Comparison of ENCODE assay signal across 26 mouse cellular contexts in genomic region chr5:135929685-135930424, GRCm38 (mm10). TPM values are rescaled to one million over a fixed set of nuclear protein-coding genes. Genes with fewer than 3 reads are reported as not detected.
A peak's percentile ranks its signal among the peaks of the same experiment; 100 is the strongest.
DNase-seq lines count a peak whose midpoint lies in the region; ATAC-seq and TF ChIP-seq lines count a peak whose summit lies in the region.
"Had no signal": no experiment of that assay in that cellular context is flagged by ENCODE, and none has a peak within 500 bp of the region (broad histone marks: within the 10 kb centered on the region; RNA-seq: fewer than 3 reads in every experiment).

No protein-coding gene starts in this region.

- no peak overlapping the region for H3K4me2 ChIP-seq in liver, embryonic 12.5 days
- H3K4me2 ChIP-seq in hindbrain, embryonic 12.5 days (replicated peaks) = no peak overlapping the region
- no peak overlapping the region for H3K4me2 ChIP-seq in intestine, embryonic 16.5 days (ENCODE audit: low read depth, low read length)
- H3K4me2 ChIP-seq: embryonic facial prominence, embryonic 12.5 days; forebrain, embryonic 12.5 days; heart, embryonic 12.5 days; hindbrain, embryonic 15.5 days had no signal

- peaks cover 23% of the 10 kb centered on the region for H3K4me1 ChIP-seq in liver, adult 2 months (ENCODE audit: control insufficient read depth, insufficient read depth, low read length)
- peaks cover 35% of the 10 kb centered on the region for H3K4me1 ChIP-seq in liver, embryonic 12.5 days
- peaks cover 10% of the 10 kb centered on the region for H3K4me1 ChIP-seq in brown adipose tissue, adult 24 weeks (ENCODE audit: control insufficient read depth, insufficient read depth, insufficient read length, low read length)
- peaks cover 39% of the 10 kb centered on the region for H3K4me1 ChIP-seq in hindbrain, embryonic 12.5 days
- H3K4me1 ChIP-seq in intestine, embryonic 16.5 days (ENCODE audit: control insufficient read depth, insufficient read depth, low read length) = peaks cover 9% of the 10 kb centered on the region

- H3K4me3 ChIP-seq in liver, adult 2 months (ENCODE audit: insufficient read depth, low read depth, low read length) = no peak overlapping the region
- no peak overlapping the region for H3K4me3 ChIP-seq in liver, embryonic 12.5 days
- no peak overlapping the region for H3K4me3 ChIP-seq in brown adipose tissue, adult 24 weeks (ENCODE audit: insufficient read depth, low read depth, low read length)
- H3K4me3 ChIP-seq in hindbrain, embryonic 12.5 days = no peak overlapping the region
- no peak overlapping the region for H3K4me3 ChIP-seq in intestine, embryonic 16.5 days (ENCODE audit: low read length)
- H3K4me3 ChIP-seq: embryonic facial prominence, embryonic 12.5 days; forebrain, embryonic 12.5 days; heart, embryonic 12.5 days; hindbrain, embryonic 10.5 days; hindbrain, embryonic 15.5 days had no signal

- peaks cover 5% of the 10 kb centered on the region; the same call in 1 of the 2 replicates for H3K36me3 ChIP-seq in liver, adult 2 months (ENCODE audit: control insufficient read depth, insufficient read depth, low read length)
- peaks cover 75% of the 10 kb centered on the region for H3K36me3 ChIP-seq in liver, embryonic 12.5 days
- peaks cover 60% of the 10 kb centered on the region for H3K36me3 ChIP-seq in hindbrain, embryonic 12.5 days
- H3K36me3 ChIP-seq in intestine, embryonic 16.5 days (ENCODE audit: control insufficient read depth, insufficient read depth, low read length) = no peaks in the 10 kb centered on the region; the same call in 1 of the 2 replicates

- no peaks in the 10 kb centered on the region for H3K9me3 ChIP-seq in liver, embryonic 12.5 days (replicated peaks)
- no peaks in the 10 kb centered on the region for H3K9me3 ChIP-seq in hindbrain, embryonic 12.5 days (replicated peaks)
- no peaks in the 10 kb centered on the region for H3K9me3 ChIP-seq in intestine, embryonic 16.5 days (ENCODE audit: control insufficient read depth, low read length)
- H3K9me3 ChIP-seq: embryonic facial prominence, embryonic 12.5 days; forebrain, embryonic 12.5 days; heart, embryonic 12.5 days; hindbrain, embryonic 10.5 days; hindbrain, embryonic 15.5 days had no signal

- no peak for ATAC-seq in liver, embryonic 12.5 days
- ATAC-seq in hindbrain, embryonic 12.5 days (ENCODE audit: low FRiP score) = no peak
- ATAC-seq in intestine, embryonic 16.5 days = no peak
- ATAC-seq: forebrain, embryonic 16.5 days; Patski had no signal

- no peak overlapping the region for H3K9ac ChIP-seq in liver, adult 2 months (ENCODE audit: low read depth, low read length)
- no peak overlapping the region for H3K9ac ChIP-seq in liver, embryonic 12.5 days
- H3K9ac ChIP-seq in hindbrain, embryonic 12.5 days = no peak overlapping the region
- H3K9ac ChIP-seq in intestine, embryonic 16.5 days (ENCODE audit: low read depth, low read length) = no peak overlapping the region
- H3K9ac ChIP-seq: embryonic facial prominence, embryonic 12.5 days; forebrain, embryonic 12.5 days; heart, embryonic 12.5 days; hindbrain, embryonic 15.5 days had no signal

- H3K27me3 ChIP-seq in liver, adult 2 months (ENCODE audit: control insufficient read depth, insufficient read depth, low read length) = no peaks in the 10 kb centered on the region
- no peaks in the 10 kb centered on the region for H3K27me3 ChIP-seq in liver, embryonic 12.5 days (replicated peaks)
- H3K27me3 ChIP-seq in hindbrain, embryonic 12.5 days = no peaks in the 10 kb centered on the region
- H3K27me3 ChIP-seq in intestine, embryonic 16.5 days (replicated peaks; ENCODE audit: control insufficient read depth, insufficient read depth, low read length) = no peaks in the 10 kb centered on the region
- H3K27me3 ChIP-seq: embryonic facial prominence, embryonic 12.5 days; forebrain, embryonic 12.5 days; heart, embryonic 12.5 days; hindbrain, embryonic 15.5 days; Patski had no signal

- TF ChIP-seq CTCF in liver, adult 2 months (IDR thresholded peaks at IDR 0.05; ENCODE audit: low read depth, low read length) = no peak

- peaks cover 38% of the 10 kb centered on the region for H3K79me2 ChIP-seq in liver, adult 2 months (ENCODE audit: control insufficient read depth, insufficient read depth, low read length)

- H3K27ac ChIP-seq in liver, adult 2 months (replicated peaks; ENCODE audit: insufficient read depth, low read depth, low read length) = peak overlapping the region; percentile 59
- H3K27ac ChIP-seq in liver, embryonic 12.5 days = no peak overlapping the region; the same call in 1 of the 2 replicates
- peak overlapping the region; percentile 55 for H3K27ac ChIP-seq in brown adipose tissue, adult 24 weeks (replicated peaks; ENCODE audit: low read depth, low read length)
- H3K27ac ChIP-seq in hindbrain, embryonic 12.5 days = no peak overlapping the region
- no peak overlapping the region for H3K27ac ChIP-seq in intestine, embryonic 16.5 days (ENCODE audit: low read length)
- H3K27ac ChIP-seq: embryonic facial prominence, embryonic 12.5 days; forebrain, embryonic 12.5 days; hindbrain, embryonic 10.5 days; hindbrain, embryonic 15.5 days had no signal

- WGBS in liver, adult 2 months = 46% methylated on average over 6 of the region's 6 CpGs
- WGBS in liver, embryonic 12.5 days (ENCODE audit: insufficient replicate concordance) = 80% methylated on average over 6 of the region's 6 CpGs
- 75% methylated on average over 6 of the region's 6 CpGs for WGBS in hindbrain, embryonic 12.5 days
- WGBS in intestine, embryonic 16.5 days = 74% methylated on average over 6 of the region's 6 CpGs

- no peak for TF ChIP-seq POLR2A in liver, adult 2 months (IDR thresholded peaks at IDR 0.05; ENCODE audit: extremely low read depth, insufficient read depth, low read length)

- peak; percentile 33 for DNase-seq in cerebellum, adult 9-11 months
- no peak for DNase-seq in cerebellum, postnatal 36 days
- peak; percentile 45 for DNase-seq in liver, adult 2 months (ENCODE audit: extremely low read depth, low read depth, low spot score)
- DNase-seq in ES-CJ7 (ENCODE audit: low read depth, low spot score) = peak; percentile 50
- DNase-seq: cerebellum, adult 11 months; cerebellum, postnatal 10 days; embryo, embryonic 11 days; gastrocnemius, postnatal 25 days; kidney, adult 11 months had no signal

RNA-seq across cellular contexts. Expression of gene Ywhag, which starts 4.6 kb away (rescaled TPM):
- total RNA-seq in liver, adult 2 months (2014; rRNA removed) = 23.0 and 30.9 TPM in 2 replicates
- polyA plus RNA-seq in liver, adult 2 months (2012; rRNA removed) = 42.4 and 50.4 TPM in 2 replicates
- 121 and 128 TPM in 2 replicates for polyA plus RNA-seq in liver, embryonic 12.5 days (2016; fragmentation: Nextera tagmentation; extraction: Ambion mirVana)
- polyA plus RNA-seq in brown adipose tissue, adult 24 weeks (2012; ENCODE audit: insufficient read depth, insufficient read length, missing spikeins) = 499 and 545 TPM in 2 replicates
- polyA plus RNA-seq in hindbrain, embryonic 12.5 days (2016; fragmentation: Nextera tagmentation; extraction: Ambion mirVana) = 469 and 505 TPM in 2 replicates
- 137 and 144 TPM in 2 replicates for polyA plus RNA-seq in intestine, embryonic 16.5 days (2015; fragmentation: Nextera tagmentation; extraction: Ambion mirVana)

RNA-seq across cellular contexts. Expression of gene Hspb1, which starts 42.1 kb away (rescaled TPM):
- 18.9 and 19.5 TPM in 2 replicates for total RNA-seq in liver, adult 2 months (2014; rRNA removed)
- 10.9 and 24.3 TPM in 2 replicates for polyA plus RNA-seq in liver, adult 2 months (2012; rRNA removed)
- 7.4 TPM in 2 replicates for polyA plus RNA-seq in liver, embryonic 12.5 days (2016; fragmentation: Nextera tagmentation; extraction: Ambion mirVana)
- polyA plus RNA-seq in brown adipose tissue, adult 24 weeks (2012; ENCODE audit: insufficient read depth, insufficient read length, missing spikeins) = 233 and 423 TPM in 2 replicates
- 23.9 and 34.1 TPM in 2 replicates for polyA plus RNA-seq in hindbrain, embryonic 12.5 days (2016; fragmentation: Nextera tagmentation; extraction: Ambion mirVana)
- polyA plus RNA-seq in intestine, embryonic 16.5 days (2015; fragmentation: Nextera tagmentation; extraction: Ambion mirVana) = 112 and 114 TPM in 2 replicates
- total RNA-seq: granulocyte monocyte progenitor cell, adult 5-6 weeks had no signal

RNA-seq across cellular contexts. Expression of gene Ssc4d, which starts 44.5 kb away (rescaled TPM):
- total RNA-seq in liver, adult 2 months (2014; rRNA removed) = 4.0 and 4.8 TPM in 2 replicates
- polyA plus RNA-seq in liver, adult 2 months (2012; rRNA removed) = 5.8 and 6.5 TPM in 2 replicates
- polyA plus RNA-seq in liver, embryonic 12.5 days (2016; fragmentation: Nextera tagmentation; extraction: Ambion mirVana) = 2.0 TPM in 2 replicates
- polyA plus RNA-seq in brown adipose tissue, adult 24 weeks (2012; ENCODE audit: insufficient read depth, insufficient read length, missing spikeins) = 2.9 and 6.7 TPM in 2 replicates
- polyA plus RNA-seq in hindbrain, embryonic 12.5 days (2016; fragmentation: Nextera tagmentation; extraction: Ambion mirVana) = 1.7 and 3.7 TPM in 2 replicates
- 2.3 and 2.9 TPM in 2 replicates for polyA plus RNA-seq in intestine, embryonic 16.5 days (2015; fragmentation: Nextera tagmentation; extraction: Ambion mirVana)

RNA-seq across cellular contexts. Expression of gene Zp3, which starts 50.0 kb away (rescaled TPM):
- not detected in 2 replicates for total RNA-seq in liver, adult 2 months (2014; rRNA removed)
- polyA plus RNA-seq in liver, adult 2 months (2012; rRNA removed) = not detected in 2 replicates
- polyA plus RNA-seq in liver, embryonic 12.5 days (2016; fragmentation: Nextera tagmentation; extraction: Ambion mirVana) = not detected in 2 replicates
- not detected in 2 replicates for polyA plus RNA-seq in brown adipose tissue, adult 24 weeks (2012; ENCODE audit: insufficient read depth, insufficient read length, missing spikeins)
- polyA plus RNA-seq in hindbrain, embryonic 12.5 days (2016; fragmentation: Nextera tagmentation; extraction: Ambion mirVana) = 0.32 TPM in 1 of 2 replicates, not detected in the other
- 0.68 and 1.5 TPM in 2 replicates for polyA plus RNA-seq in intestine, embryonic 16.5 days (2015; fragmentation: Nextera tagmentation; extraction: Ambion mirVana)
- total RNA-seq: adrenal gland, postnatal 36 days; common myeloid progenitor, adult 5-6 weeks; gastrocnemius, postnatal 25 days; granulocyte monocyte progenitor cell, adult 5-6 weeks; heart, adult 8-10 months; heart, postnatal 25 days had no signal
- polyA plus RNA-seq: forebrain, embryonic 12.5 days; forebrain, embryonic 16.5 days; heart, embryonic 16.5 days; hindbrain, embryonic 10.5 days had no signal

Comparison
In these comparisons a context has a peak if more than half of its experiments do, and no peak if none do; other contexts are left out.
1. DNase-seq: peak in cerebellum, adult 9-11 months (single experiment), liver, adult 2 months (single experiment) and ES-CJ7 (single experiment); none in cerebellum, postnatal 36 days (0 of 2).
2. H3K27ac ChIP-seq: peak in liver, adult 2 months (single experiment) and brown adipose tissue, adult 24 weeks (single experiment); none in liver, embryonic 12.5 days (single experiment), hindbrain, embryonic 12.5 days (single experiment) and intestine, embryonic 16.5 days (single experiment).